Mouse (Mus musculus) brain, embryonic 14.5 days (tissue): ENCODE measurements around the gene Gatad2a.

Experiments used
- CTCF ChIP-seq: fragments of 200-500 bp; IDR thresholded peaks from 2 replicates; pipeline ENCODE4 v1.5.1; 2012; ENCODE audit warnings: inconsistent platforms, mild to moderate bottlenecking, moderate library complexity, borderline replicate concordance; ENCODE audit not compliant: insufficient read depth, insufficient read length; ENCODE audit errors: extremely low read depth
- POLR2A ChIP-seq: fragments of 200-500 bp; IDR thresholded peaks from 2 replicates; pipeline ENCODE4 v1.6.1; 2012; ENCODE audit warnings: mild to moderate bottlenecking, inconsistent platforms, borderline replicate concordance; ENCODE audit not compliant: poor library complexity, insufficient read depth, insufficient read length, severe bottlenecking; ENCODE audit errors: extremely low read depth

GRCm38 (mm10) chr8:70003204-70003657, 7.0 kb upstream of the Gatad2a start:
- TF ChIP-seq CTCF (no peak), POLR2A (no peak)
